Mouse (Mus musculus): ENCODE measurements around the gene Shisa5.

Gene Shisa5

GRCm38 (mm10) chr9:109038086-109038895 lies at the start of gene Shisa5:
Shisa5 (plus strand) TSS chr9:109038565.
- DNase-seq (ENCODE audit: low read depth, low spot score) = no peak

GRCm38 (mm10) chr9:108989802-108990461 lies 48.4 kb upstream of the Shisa5 start:
- DNase-seq (ENCODE audit: low read depth, low spot score) = no peak

- no peak for DNase-seq (ENCODE audit: low read depth, low spot score)
These were observed 47.9 kb upstream of the Shisa5 start for GRCm38 (mm10) chr9:108990462-108990820.

GRCm38 (mm10) chr9:108991428-108992084 lies 46.8 kb upstream of the Shisa5 start, which contains the start of gene Pfkfb4:
Pfkfb4 (plus strand) TSS chr9:108991778.
- peak; percentile 94 for DNase-seq (ENCODE audit: low read depth, low spot score)

- no peak for DNase-seq (ENCODE audit: low read depth, low spot score)
These were observed 46.3 kb upstream of the Shisa5 start for GRCm38 (mm10) chr9:108992085-108992469.

GRCm38 (mm10) chr9:108992620-108993361 lies 45.6 kb upstream of the Shisa5 start:
- DNase-seq (ENCODE audit: low read depth, low spot score) = no peak

GRCm38 (mm10) chr9:108996411-108996810 lies 42.0 kb upstream of the Shisa5 start:
- DNase-seq (ENCODE audit: low read depth, low spot score) = no peak

GRCm38 (mm10) chr9:108998287-108999166 lies 39.8 kb upstream of the Shisa5 start:
- no peak for DNase-seq (ENCODE audit: low read depth, low spot score)

GRCm38 (mm10) chr9:108999167-108999526 lies 39.2 kb upstream of the Shisa5 start:
- no peak for DNase-seq (ENCODE audit: low read depth, low spot score)

- DNase-seq (ENCODE audit: low read depth, low spot score) = peak; percentile 48
These were observed 37.6 kb upstream of the Shisa5 start for GRCm38 (mm10) chr9:109000726-109001125.

GRCm38 (mm10) chr9:109003201-109003600 lies 35.2 kb upstream of the Shisa5 start:
- DNase-seq (ENCODE audit: low read depth, low spot score) = no peak

- DNase-seq (ENCODE audit: low read depth, low spot score) = no peak
These were observed 31.2 kb upstream of the Shisa5 start for GRCm38 (mm10) chr9:109007025-109007780.

GRCm38 (mm10) chr9:109008081-109008480 lies 30.3 kb upstream of the Shisa5 start:
- DNase-seq (ENCODE audit: low read depth, low spot score) = no peak

- DNase-seq (ENCODE audit: low read depth, low spot score) = no peak
These were observed 29.2 kb upstream of the Shisa5 start for GRCm38 (mm10) chr9:109008994-109009635.

GRCm38 (mm10) chr9:109009636-109010315 lies 28.6 kb upstream of the Shisa5 start:
- DNase-seq (ENCODE audit: low read depth, low spot score) = no peak

GRCm38 (mm10) chr9:109010316-109010690 lies 28.1 kb upstream of the Shisa5 start:
- DNase-seq (ENCODE audit: low read depth, low spot score) = no peak

- no peak for DNase-seq (ENCODE audit: low read depth, low spot score)
These were observed 23.0 kb upstream of the Shisa5 start for GRCm38 (mm10) chr9:109015397-109015796.

GRCm38 (mm10) chr9:109016973-109017604 lies 21.3 kb upstream of the Shisa5 start:
- no peak for DNase-seq (ENCODE audit: low read depth, low spot score)

- no peak for DNase-seq (ENCODE audit: low read depth, low spot score)
These were observed 16.9 kb upstream of the Shisa5 start for GRCm38 (mm10) chr9:109021428-109021827.
